Mouse (Mus musculus) large intestine, adult 2 months (tissue): ENCODE data around the gene Smchd1. TPM values are rescaled to one million over a fixed set of nuclear protein-coding genes. Genes with fewer than 3 reads are reported as not detected.
"Not testable (repeated sequence)": the region's sequence is repeated elsewhere in the genome, so short reads cannot be mapped to it uniquely, and the experiment has no call there.

Experiments
- DNase-seq: peaks from one replicate; pipeline ENCODE4 v3.0.0-alpha.2; 2012; ENCODE audit warnings: low read depth, low spot score
- WGBS: fragments of 180-500 bp; shearing (Covaris S2); methylation state at CpG from one replicate; pipeline ENCODE4 v1.1.7; 2018; 5-methylcytosine and 5-hydroxymethylcytosine counted together
- polyA plus RNA-seq: library from polyadenylated mRNA; depleted of rRNA; stranded (reverse); fragments of >200 nt; gene quantifications from 2 replicates; pipeline ENCODE4 v1.2.3, GENCODE M21; 2012

The Smchd1 gene
- polyA plus RNA-seq, 1 experiment: 6.1 TPM

DNA sequence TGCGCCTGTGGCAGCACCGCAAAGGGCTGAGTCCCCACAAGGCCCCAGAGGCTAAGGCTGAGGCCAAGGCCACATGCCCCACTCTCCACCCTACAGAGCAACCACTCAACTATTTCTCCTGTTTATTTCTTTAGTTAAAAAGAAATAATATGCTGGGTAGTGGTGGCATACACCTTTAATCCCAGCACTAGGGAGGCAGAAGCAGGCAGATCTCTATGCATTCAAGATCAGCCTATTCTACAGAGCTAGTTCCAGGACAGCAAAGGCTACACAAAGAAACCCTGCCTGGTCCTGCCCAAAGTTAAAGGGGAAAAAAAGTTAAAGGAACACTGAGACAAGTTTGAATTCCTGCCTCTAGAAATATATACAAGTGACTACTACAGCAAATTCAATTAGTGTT, 15.3 kb downstream of the Smchd1 start, which contains the start of gene Gm4707:
Gene Gm4707, minus strand, starts transcription at position 101 of the 400 bp plus-strand sequence.
- no peak for DNase-seq

DNA sequence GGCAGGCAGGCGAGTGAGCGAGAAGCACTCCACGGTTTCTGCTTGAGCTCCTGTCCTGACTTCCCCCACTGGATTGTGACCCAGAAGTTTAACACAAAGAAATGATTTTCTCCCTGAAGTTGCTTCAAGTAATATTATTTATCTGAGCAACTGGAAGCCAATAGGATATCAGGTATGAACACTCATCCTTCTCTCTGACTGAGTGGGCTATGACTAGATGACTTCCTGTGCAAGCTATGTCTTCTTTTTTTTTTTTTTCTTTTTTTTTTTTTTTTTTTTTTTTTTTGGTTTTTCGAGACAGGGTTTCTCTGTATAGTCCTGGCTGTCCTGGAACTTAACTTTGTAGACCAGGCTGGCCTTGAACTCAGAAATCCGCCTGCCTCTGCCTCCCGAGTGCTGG, 17.8 kb downstream of the Smchd1 start:
- WGBS: 95% methylated on average over 6 of the region's 6 CpGs
- not testable (repeated sequence) for DNase-seq

More for the DNA sequence above, 15.3 kb downstream of the Smchd1 start, which contains the start of gene Gm4707:
- WGBS: 95% methylated on average over 2 of the region's 2 CpGs

DNA sequence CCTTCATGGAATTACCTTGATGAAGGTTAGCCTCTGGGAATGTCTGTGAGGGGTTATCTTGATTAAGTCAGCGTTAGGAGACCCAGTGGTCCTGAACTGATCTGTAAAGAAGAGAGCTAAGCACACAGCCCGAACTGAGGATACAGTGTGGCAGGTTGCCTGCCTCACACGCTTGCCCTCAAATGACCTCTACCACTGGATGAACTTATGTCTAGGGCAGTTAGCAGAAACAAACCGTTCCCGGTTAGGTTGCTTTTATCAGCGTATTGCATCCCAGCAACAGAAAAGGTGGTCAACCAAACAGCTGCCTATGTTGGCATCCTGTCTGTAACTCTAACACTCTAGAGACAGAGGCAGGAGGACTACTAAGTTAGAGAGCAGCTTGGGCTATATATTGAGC, 30.0 kb downstream of the Smchd1 start:
- 90% methylated on average over 6 of the region's 6 CpGs for WGBS
- no peak for DNase-seq

GRCm38 (mm10) chr17:71444718-71445117, 30.4 kb downstream of the Smchd1 start:
- DNase-seq: no peak
- WGBS: 82% methylated on average over 2 of the region's 2 CpGs

DNA sequence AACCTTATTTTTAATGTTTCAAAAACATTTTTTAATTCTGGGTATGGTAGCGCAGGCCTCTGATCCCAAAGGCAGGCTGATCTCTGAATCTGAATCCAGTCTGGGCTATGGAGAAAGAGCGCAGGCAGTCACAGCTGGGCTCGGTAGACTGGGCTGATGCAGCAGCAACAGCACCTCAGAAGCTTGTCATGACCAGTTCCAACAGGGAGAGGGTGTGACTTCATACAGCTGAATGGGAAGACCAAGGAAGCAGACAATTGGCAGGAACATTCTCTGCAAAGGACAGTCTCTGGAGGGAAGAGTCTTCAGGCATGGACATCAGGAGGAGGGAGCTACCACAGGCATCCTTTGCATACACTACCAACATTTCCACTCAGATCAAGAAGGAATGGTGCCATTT, 31.0 kb downstream of the Smchd1 start:
- DNase-seq: no peak
- WGBS: 88% methylated on average over 3 of the region's 3 CpGs

DNA sequence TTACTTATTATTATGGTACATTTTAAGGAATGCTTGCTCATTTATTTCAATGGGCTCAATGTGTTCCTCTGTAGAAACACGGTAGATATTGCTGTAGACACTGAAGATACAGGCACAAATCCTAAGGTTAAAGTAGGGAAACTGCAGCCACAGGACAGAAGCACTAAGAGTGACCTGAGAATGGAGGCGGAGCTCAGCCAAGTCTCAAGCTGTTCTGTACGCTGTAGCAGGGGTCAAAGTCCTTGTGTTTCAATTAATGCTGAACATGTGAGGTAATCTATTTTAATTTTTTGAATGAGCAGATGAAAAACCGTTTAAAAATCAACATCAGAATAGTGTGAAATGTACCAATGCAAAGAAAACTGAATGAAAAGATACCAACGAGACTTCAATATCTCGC, 31.9 kb downstream of the Smchd1 start:
- no peak for DNase-seq
- 70% methylated on average over 6 of the region's 6 CpGs for WGBS

DNA sequence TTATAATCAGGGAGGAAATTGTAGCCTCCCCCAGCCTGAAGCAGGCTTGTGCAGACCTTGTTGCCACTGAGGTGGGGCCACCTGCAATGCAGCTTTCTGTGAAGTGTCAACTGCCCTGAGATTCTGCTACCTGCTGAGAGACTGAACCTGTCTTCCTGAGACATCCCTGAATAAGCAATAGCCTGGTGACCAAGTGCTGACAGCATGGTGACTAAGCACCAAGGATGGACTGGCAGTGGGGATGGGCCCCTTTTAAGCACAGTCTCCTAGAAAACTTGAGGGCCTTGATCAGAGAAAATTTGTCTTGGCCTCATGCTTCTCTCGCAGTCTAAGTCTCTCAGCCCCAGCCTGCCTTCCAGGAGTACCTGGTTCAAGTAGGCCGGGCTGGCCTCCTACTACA, 52.6 kb downstream of the Smchd1 start:
- DNase-seq: not testable (repeated sequence)
- 94% methylated on average over 2 of the region's 2 CpGs for WGBS

DNA sequence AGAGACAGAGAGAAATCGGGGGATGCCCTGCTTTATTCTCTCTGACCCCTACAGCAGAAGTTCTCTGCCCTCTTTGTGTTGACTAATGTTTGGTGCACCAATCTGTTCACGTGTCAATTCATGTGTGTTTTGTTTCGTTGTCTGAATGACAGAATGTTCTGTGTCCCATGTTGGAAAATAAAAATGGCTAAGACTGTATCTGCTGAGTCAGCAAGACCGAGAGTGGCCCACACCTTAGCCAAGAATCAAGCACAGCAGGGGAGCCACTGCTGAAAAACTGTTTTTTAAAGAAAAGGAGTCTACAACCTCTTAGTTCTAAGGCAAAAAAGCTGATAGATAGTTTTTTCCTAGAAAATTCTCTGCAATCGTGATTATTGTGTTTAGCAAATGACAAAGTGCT, 55.7 kb downstream of the Smchd1 start:
- 95% methylated on average over 5 of the region's 5 CpGs for WGBS
- not testable (repeated sequence) for DNase-seq

DNA sequence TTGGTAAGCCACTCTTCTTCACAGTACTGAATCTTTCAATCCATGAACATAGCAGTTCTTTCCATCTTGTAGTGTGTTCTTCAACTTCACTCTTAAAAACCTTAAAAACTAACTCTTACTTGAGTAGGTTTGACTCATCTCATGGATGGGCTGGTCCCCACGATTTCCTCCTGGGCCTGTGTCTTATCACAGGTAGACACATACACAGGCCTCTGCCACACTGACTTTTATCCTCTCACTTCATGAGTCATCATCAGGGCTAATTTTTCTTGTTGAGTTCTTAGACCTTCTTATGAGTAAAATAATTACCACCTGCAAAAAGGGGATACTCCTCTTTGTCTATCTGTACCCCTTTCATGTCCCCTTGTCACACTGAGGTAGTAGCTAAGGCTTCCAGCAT, 58.1 kb downstream of the Smchd1 start:
- DNase-seq: no peak
- WGBS: 90% methylated on average over 1 of the region's 1 CpGs

- no peak for DNase-seq
- WGBS: 65% methylated on average over 3 of the region's 3 CpGs
These were observed 87.7 kb downstream of the Smchd1 start for GRCm38 (mm10) chr17:71387401-71387800.

- no peak for DNase-seq
- WGBS: 97% methylated on average over 14 of the region's 14 CpGs
These were observed 94.8 kb downstream of the Smchd1 start for GRCm38 (mm10) chr17:71380346-71380745.

DNA sequence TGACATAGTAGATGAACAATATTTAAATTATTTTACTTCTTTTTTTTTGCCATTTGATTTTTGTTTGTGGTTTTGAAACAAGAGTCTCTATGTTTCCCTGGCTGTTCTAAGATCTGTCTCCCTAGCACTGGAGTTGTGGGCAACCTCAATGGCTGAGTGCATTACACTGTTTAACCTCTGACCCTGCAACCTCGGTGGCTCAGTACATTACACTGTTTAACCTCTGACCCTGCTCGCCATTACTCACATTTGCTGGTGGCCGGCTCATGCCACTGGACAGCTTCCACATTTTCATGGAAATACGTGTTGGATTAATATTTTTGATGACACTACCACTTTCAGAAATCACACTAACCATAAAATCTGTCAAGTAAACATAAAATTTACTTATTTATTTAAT, 97.2 kb downstream of the Smchd1 start:
- DNase-seq: no peak
- 61% methylated on average over 4 of the region's 4 CpGs for WGBS

DNA sequence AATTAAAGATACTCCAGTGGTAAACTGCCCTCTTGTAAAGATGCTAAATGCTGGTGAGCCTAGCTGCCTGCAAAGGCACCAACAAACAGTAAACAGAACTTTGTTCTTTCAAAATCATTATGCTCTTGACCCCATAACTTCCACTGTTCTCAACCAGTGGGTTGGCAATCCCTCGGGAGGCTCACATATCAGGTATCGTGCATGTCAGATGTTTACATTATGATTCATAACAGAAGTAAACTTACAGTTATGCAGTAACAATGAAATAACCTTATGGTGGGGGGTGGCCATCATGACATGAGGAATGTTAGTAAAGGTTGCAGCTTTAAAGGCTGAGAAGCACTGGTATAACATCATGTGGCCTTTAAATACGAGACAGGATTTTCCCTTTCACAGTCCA, 119.6 kb downstream of the Smchd1 start:
- 48% methylated on average over 3 of the region's 3 CpGs for WGBS
- no peak for DNase-seq

DNA sequence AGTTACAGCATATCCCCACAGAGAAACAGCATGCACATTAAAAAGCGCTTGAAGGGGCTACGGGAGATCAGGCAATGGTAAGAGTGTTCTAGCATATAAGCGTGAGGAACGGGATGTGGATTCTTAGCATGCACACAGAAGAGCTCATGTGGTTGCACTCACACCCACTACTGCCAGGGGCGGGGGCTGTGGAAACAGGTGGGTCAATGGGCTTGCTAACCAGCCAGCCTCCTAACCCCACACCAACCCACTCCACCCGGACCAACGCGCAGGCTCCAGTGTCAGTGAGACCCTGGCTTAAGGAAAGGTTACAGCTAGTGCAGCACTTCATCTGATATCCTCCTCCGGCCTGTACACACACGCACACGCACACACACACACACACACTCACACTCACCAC, 120.9 kb downstream of the Smchd1 start:
- DNase-seq: no peak

GRCm38 (mm10) chr17:71348188-71348587, 127.0 kb downstream of the Smchd1 start:
- DNase-seq: no peak

More for the DNA sequence above, 120.9 kb downstream of the Smchd1 start:
- WGBS: 94% methylated on average over 11 of the region's 11 CpGs

GRCm38 (mm10) chr17:71342006-71342405, 133.1 kb downstream of the Smchd1 start:
- 91% methylated on average over 3 of the region's 3 CpGs for WGBS

More at GRCm38 (mm10) chr17:71348188-71348587, 127.0 kb downstream of the Smchd1 start:
- WGBS: 86% methylated on average over 3 of the region's 3 CpGs

DNA sequence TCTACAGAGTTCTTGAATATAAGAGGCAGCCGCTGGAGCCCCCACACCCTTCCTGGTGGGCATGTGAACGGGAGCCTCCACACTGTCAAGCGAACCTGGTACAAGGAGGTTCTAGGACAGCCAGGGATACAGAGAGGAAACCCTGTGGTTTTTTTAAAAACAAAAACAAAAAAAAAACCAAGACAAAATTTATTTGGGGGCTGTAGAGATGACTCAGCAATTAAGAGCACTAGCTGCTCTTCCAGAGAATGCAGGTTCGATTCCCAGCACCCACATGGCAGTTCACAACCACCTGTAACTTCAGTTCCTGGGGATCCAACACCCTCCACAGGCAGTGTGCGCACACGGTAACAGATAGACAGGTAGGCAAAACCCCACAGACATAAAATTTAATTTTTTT, 136.5 kb downstream of the Smchd1 start:
- WGBS: 93% methylated on average over 6 of the region's 6 CpGs
- DNase-seq: no peak

More at GRCm38 (mm10) chr17:71342006-71342405, 133.1 kb downstream of the Smchd1 start:
- no peak for DNase-seq

DNA sequence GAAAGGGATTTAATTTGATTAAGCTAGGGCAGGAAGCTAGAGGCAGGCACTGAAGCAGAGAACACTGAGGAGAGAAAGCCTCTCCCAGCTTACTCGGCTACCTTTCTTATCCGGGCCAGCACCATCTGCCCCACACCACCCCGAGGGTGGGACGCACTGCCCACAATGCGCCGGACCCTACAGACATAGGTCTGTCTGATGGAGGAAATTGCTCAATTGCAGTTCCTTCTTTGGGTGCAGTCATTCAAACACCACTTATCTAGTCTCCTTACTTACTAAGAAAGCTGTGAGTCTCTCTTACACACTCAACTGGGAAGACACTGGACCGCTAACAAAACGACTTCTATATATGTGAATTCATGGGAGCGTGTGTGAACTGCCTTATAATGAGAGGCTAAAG, 137.6 kb downstream of the Smchd1 start:
- 91% methylated on average over 9 of the region's 9 CpGs for WGBS

DNA sequence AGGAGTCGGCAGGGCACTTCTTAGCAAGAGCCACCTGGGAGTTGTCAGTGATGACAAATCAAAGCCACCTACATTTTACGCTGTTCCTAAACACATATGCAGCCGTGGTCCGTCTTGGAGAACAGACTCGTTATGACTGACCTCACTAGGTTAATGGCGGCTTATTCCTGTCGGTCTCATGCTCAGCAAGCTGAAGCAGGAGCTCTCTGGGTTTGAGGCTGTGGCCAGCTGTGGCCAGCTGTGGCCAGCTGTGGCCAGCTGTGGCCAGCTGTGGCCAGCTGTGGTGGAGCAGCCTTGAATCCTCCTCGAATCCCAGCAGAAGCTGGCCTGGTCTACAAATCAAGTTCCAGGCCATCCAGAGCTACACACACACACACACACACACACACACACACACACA, 138.7 kb downstream of the Smchd1 start:
- 50% methylated on average over 8 of the region's 8 CpGs for WGBS
- DNase-seq: no peak

More for the DNA sequence above, 137.6 kb downstream of the Smchd1 start:
- DNase-seq: no peak

GRCm38 (mm10) chr17:71332298-71332697, 142.8 kb downstream of the Smchd1 start:
- 50% methylated on average over 15 of the region's 15 CpGs for WGBS
- DNase-seq: no peak

GRCm38 (mm10) chr17:71320731-71321130, 154.4 kb downstream of the Smchd1 start:
- not testable (repeated sequence) for DNase-seq
- WGBS: 78% methylated on average over 8 of the region's 8 CpGs

- no peak for DNase-seq
- WGBS: 75% methylated on average over 3 of the region's 3 CpGs
These were observed 155.8 kb downstream of the Smchd1 start for GRCm38 (mm10) chr17:71319361-71319760.
